Mouse (Mus musculus) CH12.LX (cell line): ENCODE results near the gene Pgm5. TPM values are rescaled to one million over a fixed set of nuclear protein-coding genes. Genes with fewer than 3 reads are reported as not detected.

Experiments used
- DNase-seq: peaks from one replicate; pipeline ENCODE4 v3.0.0-alpha.2; 2013; ENCODE audit errors: extremely low read depth
- H3K27ac ChIP-seq: 2 replicates; pipeline ENCODE4 v1.5.1; 2012; ENCODE audit warnings: low read depth, mild to moderate bottlenecking, control low read depth, moderate library complexity; ENCODE audit not compliant: insufficient read depth
- H3K27me3 ChIP-seq: replicated peaks from 2 replicates; pipeline ENCODE3; 2012; ENCODE audit warnings: inconsistent platforms
- H3K36me3 ChIP-seq, 2 experiments: replicated peaks in 1 of 2; 2 replicates each; pipeline versions ENCODE3 to v1.6.1; 2012; ENCODE audit warnings: inconsistent platforms in 1 of 2, low read length in 1 of 2, mild to moderate bottlenecking in 1 of 2, mixed read lengths in 1 of 2, moderate library complexity in 1 of 2; ENCODE audit not compliant: control insufficient read depth in 1 of 2, insufficient read depth in 1 of 2
- H3K4me1 ChIP-seq, 2 experiments: 2 replicates each; pipeline ENCODE4 v1.6.1; 2012; ENCODE audit warnings: inconsistent platforms in 1 of 2, moderate library complexity in 1 of 2; ENCODE audit not compliant: insufficient read depth in 2 of 2, control insufficient read depth in 1 of 2
- H3K4me2 ChIP-seq: 2 replicates; pipeline ENCODE4 v1.6.1; 2012; ENCODE audit warnings: low read depth, mild to moderate bottlenecking, control low read depth; ENCODE audit not compliant: poor library complexity, insufficient read depth, severe bottlenecking
- H3K4me3 ChIP-seq, 3 experiments: fragments of 150-350 bp in 1 of 3; sonication (generic) in 1 of 3; replicated peaks in 1 of 3; 2 replicates each; pipeline versions ENCODE3 to v1.5.1; 2011 to 2012; ENCODE audit warnings: low read depth in 2 of 3, low read length in 2 of 3, mild to moderate bottlenecking in 2 of 3, moderate library complexity in 2 of 3, control low read depth in 1 of 3, improper control_type of control experiment in 1 of 3, inconsistent platforms in 1 of 3, mixed read lengths in 1 of 3; ENCODE audit not compliant: poor library complexity in 1 of 3
- H3K79me2 ChIP-seq: replicated peaks from 2 replicates; pipeline ENCODE4 v1.6.1; 2012; ENCODE audit warnings: mild to moderate bottlenecking, moderate library complexity; ENCODE audit not compliant: control insufficient read depth, poor library complexity, insufficient read depth, severe bottlenecking; ENCODE audit errors: extremely low read depth
- H3K9ac ChIP-seq: 2 replicates; pipeline ENCODE4 v1.6.1; 2012; ENCODE audit warnings: low read depth, mild to moderate bottlenecking, control low read depth, moderate library complexity; ENCODE audit not compliant: insufficient read depth
- H3K9me3 ChIP-seq: replicated peaks from 2 replicates; pipeline ENCODE3; 2012; ENCODE audit warnings: low read length, inconsistent platforms, mixed read lengths
- BHLHE40 ChIP-seq: IDR thresholded peaks from 2 replicates; pipeline ENCODE4 v1.6.1; 2011; ENCODE audit warnings: mild to moderate bottlenecking, low read depth, low read length, improper control_type of control experiment
- CHD2 ChIP-seq: IDR thresholded peaks from 2 replicates; pipeline ENCODE4 v1.6.1; 2011; ENCODE audit warnings: low read length, improper control_type of control experiment
- E2F4 ChIP-seq: IDR thresholded peaks from 2 replicates; pipeline ENCODE4 v1.6.1; 2011; ENCODE audit warnings: low read depth, low read length, improper control_type of control experiment; ENCODE audit not compliant: insufficient replicate concordance
- ELF1 ChIP-seq: IDR thresholded peaks from 2 replicates; pipeline ENCODE4 v1.6.1; 2014; ENCODE audit warnings: low read depth, mild to moderate bottlenecking, inconsistent platforms, low read length, improper control_type of control experiment
- EP300 ChIP-seq: IDR thresholded peaks from 2 replicates; pipeline ENCODE4 v1.6.1; 2011; ENCODE audit warnings: low read length, improper control_type of control experiment
- ETS1 ChIP-seq: conservative IDR thresholded peaks from 2 replicates; pipeline ENCODE4 v1.6.1; 2012; ENCODE audit warnings: low read depth, mild to moderate bottlenecking, inconsistent platforms, low read length, improper control_type of control experiment, moderate library complexity
- GABPA ChIP-seq: IDR thresholded peaks from 2 replicates; pipeline ENCODE4 v1.6.1; 2012; ENCODE audit warnings: low read depth, low read length, improper control_type of control experiment, inconsistent platforms; ENCODE audit not compliant: insufficient replicate concordance
- HCFC1 ChIP-seq: IDR thresholded peaks from 2 replicates; pipeline ENCODE4 v1.6.1; 2012; ENCODE audit warnings: low read depth, mild to moderate bottlenecking, inconsistent platforms, low read length, improper control_type of control experiment
- IRF4 ChIP-seq: IDR thresholded peaks from 2 replicates; pipeline ENCODE4 v1.6.1; 2014; ENCODE audit warnings: low read depth, mild to moderate bottlenecking, inconsistent platforms, low read length, improper control_type of control experiment
- JUN ChIP-seq: IDR thresholded peaks from 2 replicates; pipeline ENCODE4 v1.6.1; 2011; ENCODE audit warnings: low read depth, mild to moderate bottlenecking, low read length, improper control_type of control experiment, moderate library complexity; ENCODE audit not compliant: insufficient read depth
- JUND ChIP-seq: conservative IDR thresholded peaks from 2 replicates; pipeline ENCODE4 v1.6.1; 2011; ENCODE audit warnings: low read depth, low read length, improper control_type of control experiment
- KAT2A ChIP-seq: IDR thresholded peaks from 2 replicates; pipeline ENCODE4 v1.6.1; 2012; ENCODE audit warnings: low read length, improper control_type of control experiment, inconsistent platforms; ENCODE audit not compliant: insufficient replicate concordance
- MAZ ChIP-seq: IDR thresholded peaks from 2 replicates; pipeline ENCODE4 v1.6.1; 2012; ENCODE audit warnings: low read depth, mild to moderate bottlenecking, inconsistent platforms, low read length, improper control_type of control experiment, moderate library complexity
- MXI1 ChIP-seq: IDR thresholded peaks from 2 replicates; pipeline ENCODE4 v1.6.1; 2011; ENCODE audit warnings: mild to moderate bottlenecking, low read depth, low read length, improper control_type of control experiment
- MYC ChIP-seq: IDR thresholded peaks from 2 replicates; pipeline ENCODE4 v1.6.1; 2011; ENCODE audit warnings: low read depth, mild to moderate bottlenecking, improper control_type of control experiment, low read length
- NRF1 ChIP-seq: IDR thresholded peaks from 2 replicates; pipeline ENCODE4 v1.6.1; 2014; ENCODE audit warnings: low read depth, mild to moderate bottlenecking, inconsistent platforms, low read length, improper control_type of control experiment, moderate library complexity
- PAX5 ChIP-seq: IDR thresholded peaks from 2 replicates; pipeline ENCODE4 v1.6.1; 2012; ENCODE audit warnings: low read length, inconsistent platforms, mixed read lengths
- POLR2A ChIP-seq: IDR thresholded peaks from 2 replicates; pipeline ENCODE4 v1.6.1; 2011; ENCODE audit warnings: low read depth, mild to moderate bottlenecking, improper control_type of control experiment, low read length
- POLR2AphosphoS2 ChIP-seq: IDR thresholded peaks from 2 replicates; pipeline ENCODE4 v1.6.1; 2011; ENCODE audit warnings: low read depth, low read length, improper control_type of control experiment
- RAD21 ChIP-seq: IDR thresholded peaks from 2 replicates; pipeline ENCODE4 v1.6.1; 2011; ENCODE audit warnings: low read depth, mild to moderate bottlenecking, low read length, improper control_type of control experiment, moderate library complexity
- RCOR1 ChIP-seq: conservative IDR thresholded peaks from 2 replicates; pipeline ENCODE4 v1.6.1; 2012; ENCODE audit warnings: low read depth, mild to moderate bottlenecking, inconsistent platforms, low read length, improper control_type of control experiment
- TBP ChIP-seq: conservative IDR thresholded peaks from 2 replicates; pipeline ENCODE4 v1.6.1; 2011; ENCODE audit warnings: low read depth, low read length, improper control_type of control experiment
- TCF12 ChIP-seq: IDR thresholded peaks from 2 replicates; pipeline ENCODE4 v1.6.1; 2014; ENCODE audit warnings: low read depth, mild to moderate bottlenecking, inconsistent platforms, low read length, improper control_type of control experiment
- USF1 ChIP-seq: IDR thresholded peaks from 2 replicates; pipeline ENCODE4 v1.6.1; 2014; ENCODE audit warnings: low read depth, mild to moderate bottlenecking, inconsistent platforms, low read length, improper control_type of control experiment
- ZMIZ1 ChIP-seq: IDR thresholded peaks from 2 replicates; pipeline ENCODE4 v1.6.1; 2012; ENCODE audit warnings: low read depth, mild to moderate bottlenecking, inconsistent platforms, low read length, improper control_type of control experiment
- ZNF384 ChIP-seq: IDR thresholded peaks from 2 replicates; pipeline ENCODE4 v1.6.1; 2012; ENCODE audit warnings: low read depth, low read length, improper control_type of control experiment, inconsistent platforms
- dilution Hi-C: fragments of 300-500 bp; cut with MboI; formaldehyde crosslinking; loops from 2 replicates; pipeline ENCODE4 v1.14.3; 2020; ENCODE audit warnings: low sequenced_read_pairs; ENCODE audit not compliant: extremely low pct_unique_long_range_greater_than_20kb, extremely low pct_ligation_motif_present
- in situ Hi-C: fragments of 300-500 bp; cut with MboI; formaldehyde crosslinking; loops from 3 replicates; pipeline ENCODE4 v1.14.3; 2019; ENCODE audit warnings: low sequenced_read_pairs, low pct_ligation_motif_present, low pct_unique_long_range_greater_than_20kb, mixed read lengths
- polyA plus RNA-seq: library from polyadenylated mRNA; unstranded; fragments of >175 nt; gene quantifications from 2 replicates; pipeline ENCODE4 v1.2.1, GENCODE M21; 2012; ENCODE audit warnings: low read depth; ENCODE audit not compliant: insufficient read length
- total RNA-seq, 2 experiments: library from RNA; depleted of rRNA; stranded (reverse); fragments of 300-350 nt in 1 of 2; fragments of >200 nt in 1 of 2; gene quantifications; 2 replicates each; pipeline ENCODE4 v1.2.3; 2012 to 2014

Pgm5 gene
- total and polyA plus RNA-seq, 3 experiments: not detected

DNA sequence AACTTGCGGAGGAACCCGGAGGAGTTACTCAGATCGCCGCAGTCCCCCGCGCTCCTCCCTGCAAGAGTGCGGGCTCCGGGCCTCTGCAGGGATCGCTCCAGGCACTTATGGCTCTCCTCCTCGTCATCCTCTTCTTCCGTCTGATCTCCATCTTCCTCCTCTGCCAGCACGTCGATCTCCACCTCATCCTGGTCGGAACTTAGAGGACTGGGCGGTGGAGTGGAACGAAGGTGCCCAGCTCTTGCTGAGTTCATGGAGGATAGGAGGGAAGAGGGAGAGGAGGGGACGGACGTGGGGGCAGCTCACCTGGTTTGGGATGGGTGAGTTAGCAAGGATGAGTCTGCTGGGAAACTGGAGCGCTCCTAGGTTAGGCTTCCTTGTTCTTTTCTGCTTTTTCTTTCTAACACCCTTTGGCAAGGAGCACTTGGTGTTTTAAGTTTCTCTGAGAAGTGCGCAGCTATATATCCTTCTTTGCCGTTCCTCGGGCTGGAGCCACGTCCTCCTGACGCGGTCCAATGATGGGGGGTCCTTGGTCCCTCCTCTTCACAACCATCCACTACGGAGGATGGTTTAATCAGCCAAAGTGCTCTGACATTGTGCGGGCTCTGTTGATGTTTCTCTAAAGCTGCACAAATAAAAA is 39.0 kb upstream of the Pgm5 start, which contains the start of gene Foxd4:
Gene Foxd4, minus strand, starts transcription at position 617 of the 640 bp plus-strand sequence.
- no peak for TF ChIP-seq TCF12
- TF ChIP-seq RAD21: no peak
- TF ChIP-seq POLR2AphosphoS2: no peak
- no peak for TF ChIP-seq ZNF384
- TF ChIP-seq USF1: no peak
- TF ChIP-seq MYC: no peak
- no peak for TF ChIP-seq JUND
- no peak for TF ChIP-seq JUN
- no peak for TF ChIP-seq IRF4
- TF ChIP-seq E2F4: no peak
- TF ChIP-seq BHLHE40: no peak
- TF ChIP-seq KAT2A: no peak
- Histone ChIP-seq H3K27me3 (no peaks in the 10 kb centered on the region), H3K4me3 (no peak within 1 kb of the TSS), H3K36me3 (no peaks in the 10 kb centered on the region), H3K27ac (no peak within 1 kb of the TSS), H3K9ac (no peak within 1 kb of the TSS), H3K79me2 (no peaks in the 10 kb centered on the region), H3K4me1 (no peaks in the 10 kb centered on the region), H3K4me2 (no peak within 1 kb of the TSS), H3K9me3 (peaks cover 15% of the 10 kb centered on the region)
- dilution Hi-C loops: no loop called here
- in situ Hi-C loops: no loop called here
- no peak for DNase-seq

DNA sequence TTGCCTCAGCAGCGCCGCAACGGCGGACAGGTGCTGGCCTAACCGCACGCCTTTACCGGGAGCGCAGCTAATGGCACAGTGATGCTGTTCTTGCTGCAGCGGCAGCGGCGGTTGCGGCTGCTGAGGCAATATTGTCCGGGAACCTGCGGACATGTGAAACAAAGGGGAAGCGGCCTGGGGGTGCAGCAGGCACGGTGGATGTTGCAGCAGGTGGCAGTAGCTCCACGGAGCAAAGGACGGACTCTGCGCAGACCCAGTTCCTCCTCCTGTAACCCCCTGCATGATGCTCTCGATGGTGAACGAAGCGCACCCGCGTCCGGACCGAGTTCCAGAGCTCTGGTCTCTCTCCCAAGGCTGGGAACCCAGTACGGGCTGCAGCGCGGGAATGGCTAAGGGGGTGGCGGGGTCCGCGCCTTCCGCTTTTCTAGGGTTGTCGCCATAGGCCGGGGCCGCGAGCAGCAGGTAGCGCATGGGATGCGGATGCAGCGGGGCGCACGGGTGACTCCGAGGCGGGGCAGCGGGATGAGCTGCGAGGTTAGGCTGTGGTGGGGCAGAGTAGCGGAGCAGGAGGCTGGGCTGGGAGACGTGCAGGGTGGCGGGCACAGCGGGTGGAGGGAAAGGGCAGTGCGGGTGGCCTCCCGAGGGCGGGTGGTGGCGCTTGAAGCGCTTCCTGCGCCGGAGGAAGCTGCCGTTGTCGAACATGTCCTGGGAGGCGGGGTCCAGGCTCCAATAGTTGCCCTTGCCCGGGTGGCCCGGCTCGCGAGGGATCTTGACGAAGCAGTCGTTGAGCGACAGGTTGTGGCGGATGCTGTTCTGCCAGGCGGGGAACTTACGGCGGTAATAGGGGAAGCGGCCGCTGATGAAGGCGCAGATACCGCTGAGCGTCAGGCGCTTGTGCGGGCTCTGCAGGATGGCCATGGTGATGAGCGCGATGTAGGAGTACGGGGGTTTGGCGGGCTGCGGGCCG is 38.2 kb upstream of the Pgm5 start:
- no peak for TF ChIP-seq JUN
- no peak for TF ChIP-seq TCF12
- no peak for TF ChIP-seq MYC
- TF ChIP-seq ZMIZ1: no peak
- no peak for TF ChIP-seq ETS1
- no peak for TF ChIP-seq MXI1
- no peak for TF ChIP-seq IRF4
- no peak for TF ChIP-seq EP300
- TF ChIP-seq RCOR1: no peak
- TF ChIP-seq HCFC1: no peak
- no peak for TF ChIP-seq NRF1
- TF ChIP-seq CHD2: no peak
- no peak for TF ChIP-seq GABPA
- TF ChIP-seq MAZ: no peak
- TF ChIP-seq POLR2A: no peak
- TF ChIP-seq ELF1: no peak
- TF ChIP-seq TBP: no peak
- no peak for TF ChIP-seq PAX5
- dilution Hi-C loops (no loop called here), in situ Hi-C loops (no loop called here)
- no peak overlapping the region for H3K4me2 ChIP-seq
- no peaks in the 10 kb centered on the region for H3K36me3 ChIP-seq
- no peaks in the 10 kb centered on the region for H3K4me1 ChIP-seq
- peaks cover 15% of the 10 kb centered on the region for H3K9me3 ChIP-seq
- H3K9ac ChIP-seq: no peak overlapping the region
- H3K4me3 ChIP-seq: no peak overlapping the region
- no peaks in the 10 kb centered on the region for H3K27me3 ChIP-seq
- DNase-seq: no peak
- H3K27ac ChIP-seq: no peak overlapping the region
- no peaks in the 10 kb centered on the region for H3K79me2 ChIP-seq
